Mouse (Mus musculus): ENCODE data around the gene 3110009E18Rik. TPM values are rescaled to one million over a fixed set of nuclear protein-coding genes. Genes with fewer than 3 reads are reported as not detected.

The 3110009E18Rik gene
- polyA plus RNA-seq, 1 experiment from 2014 or later = 17.9 TPM

DNA sequence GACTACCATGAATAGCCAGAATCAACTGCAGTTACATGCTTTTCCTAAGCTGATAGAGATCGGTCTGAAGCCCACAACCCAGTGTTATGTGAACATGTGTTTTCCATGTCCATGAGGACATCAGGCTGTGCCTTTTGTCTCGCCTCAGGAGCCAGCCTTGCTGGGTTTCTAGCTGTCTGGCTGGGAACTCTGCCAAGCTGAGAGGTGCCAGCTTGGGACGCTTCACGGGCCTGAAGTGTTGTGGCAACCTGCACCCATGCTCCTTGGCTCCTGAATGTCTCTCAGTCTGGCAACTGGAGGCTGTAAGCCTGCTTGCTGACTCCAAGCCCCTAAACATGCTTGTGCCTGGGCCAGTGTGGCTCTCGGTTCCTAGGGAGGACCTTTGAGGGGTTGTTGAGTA lies 21.6 kb downstream of the 3110009E18Rik start:
- ATAC-seq (ENCODE audit: insufficient number of reproducible peaks, low FRiP score, low TSS enrichment, low read depth) = no peak; the same call in 1 of the 2 replicates
- H3K4me2 ChIP-seq (ENCODE audit: low read depth, severe bottlenecking) = no peak overlapping the region

DNA sequence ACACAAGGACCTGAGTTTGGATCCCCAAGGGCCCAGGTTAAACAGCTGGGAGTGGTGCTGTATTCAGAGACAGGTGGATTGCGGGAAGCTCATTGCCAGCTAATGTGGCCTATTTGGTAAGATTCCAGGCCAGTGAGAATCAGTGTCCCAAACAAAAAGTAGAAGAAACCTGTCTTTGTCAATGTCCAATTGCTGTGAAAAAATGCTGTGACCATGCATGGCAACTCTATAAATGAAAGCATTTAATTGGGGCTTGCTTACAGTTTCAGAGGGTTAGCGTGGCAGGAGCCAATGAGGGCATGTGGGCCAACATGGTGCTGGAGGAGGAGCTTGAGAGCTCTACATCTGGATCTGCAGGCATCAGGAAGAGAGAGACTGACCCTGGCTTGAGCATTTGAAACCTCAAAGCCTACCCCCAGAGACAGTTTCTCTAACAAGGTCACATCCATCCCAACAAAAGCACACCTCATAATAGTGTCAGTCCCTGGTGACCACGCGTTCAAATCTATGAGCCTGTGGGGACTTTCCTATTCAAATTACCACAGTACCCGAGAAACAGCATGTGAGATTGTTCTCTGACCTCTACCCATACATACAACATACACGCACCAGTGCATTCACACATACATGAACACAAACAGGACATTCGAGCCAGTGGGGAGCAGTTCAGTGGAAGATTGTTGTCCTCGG lies 24.7 kb downstream of the 3110009E18Rik start:
- Histone ChIP-seq H3K27me3 (ENCODE audit: control insufficient read depth, insufficient read depth, low read length) (no peaks in the 10 kb centered on the region), H3K4me3 (ENCODE audit: low read depth, low read length) (no peak overlapping the region), H3K27ac (replicated peaks; ENCODE audit: low read depth, low read length) (no peak overlapping the region), H3K36me3 (ENCODE audit: control insufficient read depth, insufficient read depth, low read length) (no peaks in the 10 kb centered on the region), H3K4me1 (ENCODE audit: control insufficient read depth, insufficient read depth, low read length) (no peaks in the 10 kb centered on the region), H3K9ac (ENCODE audit: low read length) (no peak overlapping the region), H3K9me3 (ENCODE audit: control insufficient read depth, low read length) (no peaks in the 10 kb centered on the region), H3K4me2 (ENCODE audit: low read depth, severe bottlenecking) (no peak overlapping the region)
- DNase-seq (ENCODE audit: low spot score) = no peak
- no peak for ATAC-seq (ENCODE audit: insufficient number of reproducible peaks, low FRiP score, low TSS enrichment, low read depth)
- 87% methylated on average over 8 of the region's 8 CpGs for WGBS

More for the DNA sequence above, 21.6 kb downstream of the 3110009E18Rik start:
- no peaks in the 10 kb centered on the region for H3K27me3 ChIP-seq (ENCODE audit: control insufficient read depth, insufficient read depth, low read length)
- H3K27ac ChIP-seq (replicated peaks; ENCODE audit: low read depth, low read length) = no peak overlapping the region
- H3K4me3 ChIP-seq (ENCODE audit: low read depth, low read length) = no peak overlapping the region
- 92% methylated on average over 5 of the region's 5 CpGs for WGBS
- no peaks in the 10 kb centered on the region for H3K9me3 ChIP-seq (ENCODE audit: control insufficient read depth, low read length)
- no peaks in the 10 kb centered on the region for H3K36me3 ChIP-seq (ENCODE audit: control insufficient read depth, insufficient read depth, low read length)
- H3K4me1 ChIP-seq (ENCODE audit: control insufficient read depth, insufficient read depth, low read length) = no peaks in the 10 kb centered on the region
- DNase-seq (ENCODE audit: low spot score) = no peak
- H3K9ac ChIP-seq (ENCODE audit: low read length) = no peak overlapping the region

DNA sequence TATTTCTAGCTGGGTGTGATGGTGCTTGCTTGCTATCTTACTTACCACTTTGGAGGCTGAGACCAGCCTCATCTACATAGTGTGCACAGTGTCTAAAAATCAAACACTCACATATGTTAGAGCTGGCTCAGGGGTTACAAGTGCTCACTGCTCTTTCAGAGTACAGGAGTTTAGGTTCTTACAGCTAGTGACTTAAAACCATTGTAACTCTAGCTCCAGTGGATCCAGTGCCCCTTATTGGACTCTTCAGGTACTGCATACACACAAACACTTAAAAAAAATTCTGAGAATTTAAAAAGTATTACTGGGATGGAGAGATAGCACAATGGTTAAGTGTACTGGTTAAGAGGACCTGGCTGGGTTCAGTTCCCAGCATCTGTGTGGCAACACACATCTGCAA lies 26.0 kb downstream of the 3110009E18Rik start:
- Histone ChIP-seq H3K9ac (ENCODE audit: low read length) (no peak overlapping the region), H3K4me2 (ENCODE audit: low read depth, severe bottlenecking) (no peak overlapping the region), H3K27me3 (ENCODE audit: control insufficient read depth, insufficient read depth, low read length) (no peaks in the 10 kb centered on the region), H3K36me3 (ENCODE audit: control insufficient read depth, insufficient read depth, low read length) (no peaks in the 10 kb centered on the region), H3K4me3 (ENCODE audit: low read depth, low read length) (no peak overlapping the region), H3K4me1 (ENCODE audit: control insufficient read depth, insufficient read depth, low read length) (no peaks in the 10 kb centered on the region), H3K27ac (replicated peaks; ENCODE audit: low read depth, low read length) (no peak overlapping the region), H3K9me3 (ENCODE audit: control insufficient read depth, low read length) (no peaks in the 10 kb centered on the region)
- no peak for DNase-seq (ENCODE audit: low spot score)
- no peak for ATAC-seq (ENCODE audit: insufficient number of reproducible peaks, low FRiP score, low TSS enrichment, low read depth)

DNA sequence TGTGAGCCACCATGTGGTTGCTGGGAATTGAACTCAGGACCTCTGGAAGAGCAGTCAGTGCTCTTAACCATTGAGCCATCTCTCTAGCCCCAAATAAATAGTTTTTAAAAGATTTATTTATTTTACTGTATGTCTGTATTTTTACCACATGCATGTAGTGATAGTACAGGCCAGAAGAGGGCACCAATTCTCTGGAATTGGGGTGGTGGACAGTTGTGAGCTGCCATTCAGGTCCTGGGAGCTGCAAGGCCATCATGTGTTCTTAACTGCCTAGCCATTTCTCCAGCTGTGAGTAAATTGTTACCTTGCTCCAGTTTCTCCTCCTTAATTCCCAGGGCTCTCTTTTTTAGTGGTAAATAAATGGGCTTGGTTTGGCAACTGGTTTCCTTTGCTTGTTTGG lies 33.2 kb downstream of the 3110009E18Rik start:
- Histone ChIP-seq H3K9ac (ENCODE audit: low read length) (no peak overlapping the region), H3K4me3 (ENCODE audit: low read depth, low read length) (no peak overlapping the region), H3K27ac (replicated peaks; ENCODE audit: low read depth, low read length) (no peak overlapping the region), H3K4me1 (ENCODE audit: control insufficient read depth, insufficient read depth, low read length) (no peaks in the 10 kb centered on the region), H3K9me3 (ENCODE audit: control insufficient read depth, low read length) (no peaks in the 10 kb centered on the region), H3K4me2 (ENCODE audit: low read depth, severe bottlenecking) (no peak overlapping the region), H3K27me3 (ENCODE audit: control insufficient read depth, insufficient read depth, low read length) (no peaks in the 10 kb centered on the region), H3K36me3 (ENCODE audit: control insufficient read depth, insufficient read depth, low read length) (no peaks in the 10 kb centered on the region)
- peak; percentile 66 for DNase-seq (ENCODE audit: low spot score)
- ATAC-seq (ENCODE audit: insufficient number of reproducible peaks, low FRiP score, low TSS enrichment, low read depth) = no peak

DNA sequence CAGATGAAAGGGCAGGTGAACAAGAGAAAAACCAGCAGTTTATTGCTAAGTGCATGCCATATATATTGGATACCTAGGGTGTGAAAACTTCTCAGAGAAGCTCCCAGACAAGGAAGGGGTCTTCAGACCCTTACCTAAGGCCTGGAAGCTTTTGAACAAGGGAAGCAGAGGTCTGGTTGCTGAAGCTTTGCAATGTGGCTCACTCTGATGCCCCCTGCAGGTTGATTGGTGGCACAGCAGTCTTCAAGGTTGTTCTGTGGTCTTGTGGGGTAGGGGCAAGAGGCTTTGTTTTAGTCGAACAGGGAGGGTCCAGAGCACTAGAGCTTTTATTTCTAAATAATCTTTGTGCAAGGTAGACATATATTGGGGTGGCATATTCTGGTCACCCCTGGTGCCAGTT lies 34.3 kb downstream of the 3110009E18Rik start:
- Histone ChIP-seq H3K36me3 (ENCODE audit: control insufficient read depth, insufficient read depth, low read length) (no peaks in the 10 kb centered on the region), H3K4me2 (ENCODE audit: low read depth, severe bottlenecking) (no peak overlapping the region), H3K4me1 (ENCODE audit: control insufficient read depth, insufficient read depth, low read length) (peaks cover 4% of the 10 kb centered on the region; the same call in 1 of the 2 replicates), H3K27ac (replicated peaks; ENCODE audit: low read depth, low read length) (no peak overlapping the region), H3K4me3 (ENCODE audit: low read depth, low read length) (no peak overlapping the region), H3K27me3 (ENCODE audit: control insufficient read depth, insufficient read depth, low read length) (no peaks in the 10 kb centered on the region), H3K9ac (ENCODE audit: low read length) (no peak overlapping the region), H3K9me3 (ENCODE audit: control insufficient read depth, low read length) (no peaks in the 10 kb centered on the region)
- no peak; the same call in 1 of the 2 replicates for ATAC-seq (ENCODE audit: insufficient number of reproducible peaks, low FRiP score, low TSS enrichment, low read depth)
- 37% methylated on average over 1 of the region's 1 CpGs for WGBS
- peak; percentile 51 for DNase-seq (ENCODE audit: low spot score)

DNA sequence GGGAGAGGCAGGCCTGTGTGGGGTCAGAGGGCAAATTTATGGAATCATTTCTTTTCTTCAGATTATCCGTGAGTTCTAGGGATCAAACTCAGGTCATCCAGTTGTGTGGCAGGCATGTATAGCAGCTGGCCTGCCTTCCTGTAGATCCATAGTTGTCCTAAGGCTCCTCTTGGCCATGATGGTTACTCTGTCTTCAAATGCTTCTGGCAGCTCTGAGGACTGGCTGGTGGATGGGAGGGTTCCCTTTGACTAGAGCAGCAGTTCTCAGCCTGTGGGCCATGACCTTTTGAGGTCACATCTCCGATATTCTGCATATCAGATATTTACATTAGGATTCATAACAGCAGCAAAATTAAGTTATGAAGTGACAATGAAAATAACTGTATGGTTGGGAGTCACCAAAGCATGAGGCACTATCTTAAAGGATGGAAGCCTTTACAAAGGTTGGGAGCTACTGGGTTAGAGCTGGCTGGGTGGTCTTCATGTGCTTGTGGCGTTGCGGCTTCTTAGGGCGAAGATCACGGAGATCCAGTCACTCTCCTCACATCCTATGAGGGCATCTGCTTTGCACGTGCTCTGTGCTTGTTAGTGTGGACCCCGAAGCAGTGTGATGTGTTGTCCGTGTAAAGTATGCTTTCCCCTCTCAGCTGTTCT lies 37.6 kb downstream of the 3110009E18Rik start:
- Histone ChIP-seq H3K9me3 (ENCODE audit: control insufficient read depth, low read length) (no peaks in the 10 kb centered on the region), H3K9ac (ENCODE audit: low read length) (no peak overlapping the region), H3K36me3 (ENCODE audit: control insufficient read depth, insufficient read depth, low read length) (no peaks in the 10 kb centered on the region), H3K4me2 (ENCODE audit: low read depth, severe bottlenecking) (no peak overlapping the region), H3K27me3 (ENCODE audit: control insufficient read depth, insufficient read depth, low read length) (no peaks in the 10 kb centered on the region), H3K4me3 (ENCODE audit: low read depth, low read length) (no peak overlapping the region), H3K4me1 (ENCODE audit: control insufficient read depth, insufficient read depth, low read length) (peaks cover 4% of the 10 kb centered on the region; the same call in 1 of the 2 replicates), H3K27ac (replicated peaks; ENCODE audit: low read depth, low read length) (no peak overlapping the region)
- DNase-seq (ENCODE audit: low spot score) = no peak
- ATAC-seq (ENCODE audit: insufficient number of reproducible peaks, low FRiP score, low TSS enrichment, low read depth) = no peak
- WGBS = 87% methylated on average over 9 of the region's 9 CpGs

DNA sequence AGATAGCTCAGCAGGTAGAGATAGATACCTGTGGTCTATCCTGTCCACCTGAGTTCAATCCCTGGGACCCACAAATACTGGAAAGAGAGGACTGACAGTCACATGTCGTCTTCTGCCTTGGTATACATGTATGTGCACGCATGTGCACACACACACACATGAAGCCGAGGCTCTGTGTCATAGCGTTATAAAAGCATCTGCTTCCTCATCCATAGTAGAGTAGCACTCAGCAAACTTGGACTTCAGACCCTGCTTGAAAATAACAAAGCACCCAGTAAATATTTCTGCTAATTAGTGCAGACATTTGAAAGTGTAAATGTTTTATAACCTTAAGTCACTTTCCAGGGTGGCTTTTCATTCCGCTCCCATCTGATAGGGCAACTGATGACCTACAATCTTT lies 40.5 kb downstream of the 3110009E18Rik start:
- Histone ChIP-seq H3K4me1 (ENCODE audit: control insufficient read depth, insufficient read depth, low read length) (peaks cover 4% of the 10 kb centered on the region; the same call in 1 of the 2 replicates), H3K4me2 (ENCODE audit: low read depth, severe bottlenecking) (no peak overlapping the region), H3K9me3 (ENCODE audit: control insufficient read depth, low read length) (no peaks in the 10 kb centered on the region), H3K4me3 (ENCODE audit: low read depth, low read length) (no peak overlapping the region), H3K9ac (ENCODE audit: low read length) (no peak overlapping the region), H3K27ac (replicated peaks; ENCODE audit: low read depth, low read length) (no peak overlapping the region), H3K27me3 (ENCODE audit: control insufficient read depth, insufficient read depth, low read length) (no peaks in the 10 kb centered on the region), H3K36me3 (ENCODE audit: control insufficient read depth, insufficient read depth, low read length) (no peaks in the 10 kb centered on the region)
- DNase-seq (ENCODE audit: low spot score) (no peak), ATAC-seq (ENCODE audit: insufficient number of reproducible peaks, low FRiP score, low TSS enrichment, low read depth) (no peak)
- 93% methylated on average over 5 of the region's 5 CpGs for WGBS

DNA sequence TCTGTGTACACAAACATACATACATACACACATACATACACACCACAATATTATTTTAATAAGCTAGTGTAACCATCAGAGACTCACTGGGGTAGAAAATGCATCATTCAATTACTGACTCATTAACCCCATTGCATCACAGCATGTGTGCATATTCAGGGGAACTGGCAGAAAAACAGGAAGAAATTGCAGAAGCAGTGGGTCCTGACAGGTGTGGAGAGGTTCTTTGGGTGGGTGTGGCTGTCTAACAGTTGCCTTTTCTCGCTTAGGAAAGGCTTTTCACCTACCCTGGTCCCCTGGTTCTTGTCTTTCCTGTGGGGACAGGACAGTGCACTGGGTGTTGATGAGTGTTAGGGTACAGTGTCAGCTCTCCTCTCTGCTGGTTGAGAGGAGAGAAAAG lies 41.6 kb downstream of the 3110009E18Rik start:
- 46% methylated on average over 1 of the region's 1 CpGs for WGBS
- H3K27me3 ChIP-seq (ENCODE audit: control insufficient read depth, insufficient read depth, low read length) = no peaks in the 10 kb centered on the region
- H3K4me1 ChIP-seq (ENCODE audit: control insufficient read depth, insufficient read depth, low read length) = peaks cover 4% of the 10 kb centered on the region; the same call in 1 of the 2 replicates
- H3K9ac ChIP-seq (ENCODE audit: low read length) = no peak overlapping the region
- H3K4me2 ChIP-seq (ENCODE audit: low read depth, severe bottlenecking) = no peak overlapping the region
- H3K9me3 ChIP-seq (ENCODE audit: control insufficient read depth, low read length) = no peaks in the 10 kb centered on the region
- DNase-seq (ENCODE audit: low spot score) (no peak), ATAC-seq (ENCODE audit: insufficient number of reproducible peaks, low FRiP score, low TSS enrichment, low read depth) (no peak)
- H3K36me3 ChIP-seq (ENCODE audit: control insufficient read depth, insufficient read depth, low read length) = no peaks in the 10 kb centered on the region
- H3K27ac ChIP-seq (replicated peaks; ENCODE audit: low read depth, low read length) = no peak overlapping the region
- H3K4me3 ChIP-seq (ENCODE audit: low read depth, low read length) = no peak overlapping the region
